Mouse (Mus musculus) gonadal fat pad, adult 2 months (tissue): Measurements from ENCODE around the gene Kiss1. TPM values are rescaled to one million over a fixed set of nuclear protein-coding genes. Genes with fewer than 3 reads are reported as not detected.
"Not testable (repeated sequence)": the region's sequence is repeated elsewhere in the genome, so short reads cannot be mapped to it uniquely, and the experiment has no call there.

ENCODE experiments used
- DNase-seq: peaks from one replicate; pipeline ENCODE4 v3.0.0-alpha.2; 2012; ENCODE audit warnings: low read depth
- polyA plus RNA-seq: library from polyadenylated mRNA; depleted of rRNA; stranded (reverse); fragments of >200 nt; gene quantifications from 2 replicates; pipeline ENCODE4 v1.2.3, GENCODE M21; 2012

Gene Kiss1
- polyA plus RNA-seq, 1 experiment = not detected

DNA sequence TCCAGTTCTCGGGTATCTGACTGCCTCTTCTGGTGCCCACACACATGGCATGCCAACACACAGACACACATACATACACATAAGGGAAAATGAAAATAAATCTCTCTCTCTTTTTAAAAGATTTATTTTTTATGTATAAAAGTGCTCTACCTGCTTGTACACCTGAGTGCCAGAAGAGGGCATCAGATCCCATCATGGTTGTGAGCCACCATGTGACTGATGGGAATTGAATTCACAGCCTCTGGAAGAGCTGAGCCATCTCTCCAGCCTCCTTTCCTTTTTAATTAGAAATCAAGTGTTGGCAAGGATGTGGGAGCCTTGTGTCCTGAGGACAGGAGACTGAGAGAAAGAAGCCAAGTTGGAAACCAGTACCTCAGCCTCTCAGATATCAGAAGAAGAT lies 4.5 kb upstream of the Kiss1 start:
- no peak for DNase-seq

DNA sequence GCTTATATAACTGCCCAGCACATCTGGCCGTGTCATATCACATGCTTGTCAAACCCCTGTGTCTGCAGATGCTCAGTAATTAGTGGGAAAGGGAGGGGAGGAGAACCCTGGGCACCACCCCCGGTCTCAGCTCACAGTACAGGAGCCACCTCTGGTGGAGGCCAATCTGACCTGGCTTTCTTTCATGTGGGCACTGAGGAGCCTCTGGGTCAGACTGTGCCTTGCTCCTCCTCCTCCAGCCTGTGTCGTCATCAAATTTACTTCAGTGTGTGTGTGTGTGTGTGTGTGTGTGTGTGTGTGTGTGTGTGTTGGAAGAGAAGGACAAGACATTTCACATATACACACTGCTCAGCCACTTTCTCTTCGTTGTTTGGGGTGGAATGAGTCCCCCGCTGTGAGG lies 1.7 kb downstream of the Kiss1 start:
- DNase-seq = no peak

DNA sequence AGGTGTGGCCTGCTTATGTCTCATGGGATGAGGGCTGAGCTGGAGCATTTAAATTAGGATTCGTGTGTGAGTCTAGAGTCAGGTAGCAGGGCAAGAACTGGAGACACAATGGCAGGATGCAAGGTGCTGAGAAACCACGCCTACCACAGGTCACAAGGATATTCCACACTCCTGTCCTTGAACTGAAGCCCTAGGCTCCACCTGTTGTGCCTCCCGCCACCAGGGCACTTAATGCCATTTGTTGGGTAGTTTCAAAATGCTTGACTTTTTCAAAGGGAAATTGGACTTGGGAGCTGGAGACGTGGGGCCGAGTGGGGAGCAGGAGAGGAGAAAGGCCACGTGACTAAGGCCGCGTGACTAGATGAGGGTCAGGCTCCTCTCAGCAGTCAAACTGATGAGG lies 4.3 kb downstream of the Kiss1 start:
- DNase-seq = no peak

GRCm38 (mm10) chr1:133327094-133327493 lies 5.4 kb downstream of the Kiss1 start:
- DNase-seq = no peak

DNA sequence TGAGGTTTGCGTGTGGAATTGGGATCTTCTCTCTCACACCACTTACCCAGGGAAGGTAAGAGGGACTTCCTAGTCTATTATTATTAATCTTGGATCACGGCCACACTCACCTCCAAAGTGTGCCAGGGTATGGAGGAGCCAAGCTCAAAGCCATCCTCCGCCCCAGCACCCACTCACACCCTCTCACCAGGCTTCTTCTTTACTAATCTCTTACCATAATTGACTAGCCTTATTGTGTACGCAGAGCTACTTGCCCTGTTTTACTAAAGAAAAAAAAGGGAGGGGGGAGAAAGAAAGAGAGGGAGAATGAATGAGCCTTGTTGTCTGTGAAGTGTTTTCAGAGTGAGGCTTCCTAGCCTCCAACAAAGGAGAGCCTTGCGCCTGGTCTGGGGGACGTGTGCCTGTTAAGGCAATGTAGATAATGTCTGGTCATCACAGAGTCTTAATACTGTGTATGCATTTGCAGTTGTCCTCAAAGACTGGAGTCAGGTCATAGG lies 6.7 kb downstream of the Kiss1 start:
- DNase-seq = no peak

GRCm38 (mm10) chr1:133328896-133329637 lies 7.4 kb downstream of the Kiss1 start:
- DNase-seq = no peak

GRCm38 (mm10) chr1:133329638-133329964 lies 7.9 kb downstream of the Kiss1 start:
- DNase-seq = no peak

- DNase-seq = no peak
Observed at GRCm38 (mm10) chr1:133331142-133331541, 9.5 kb downstream of the Kiss1 start.

DNA sequence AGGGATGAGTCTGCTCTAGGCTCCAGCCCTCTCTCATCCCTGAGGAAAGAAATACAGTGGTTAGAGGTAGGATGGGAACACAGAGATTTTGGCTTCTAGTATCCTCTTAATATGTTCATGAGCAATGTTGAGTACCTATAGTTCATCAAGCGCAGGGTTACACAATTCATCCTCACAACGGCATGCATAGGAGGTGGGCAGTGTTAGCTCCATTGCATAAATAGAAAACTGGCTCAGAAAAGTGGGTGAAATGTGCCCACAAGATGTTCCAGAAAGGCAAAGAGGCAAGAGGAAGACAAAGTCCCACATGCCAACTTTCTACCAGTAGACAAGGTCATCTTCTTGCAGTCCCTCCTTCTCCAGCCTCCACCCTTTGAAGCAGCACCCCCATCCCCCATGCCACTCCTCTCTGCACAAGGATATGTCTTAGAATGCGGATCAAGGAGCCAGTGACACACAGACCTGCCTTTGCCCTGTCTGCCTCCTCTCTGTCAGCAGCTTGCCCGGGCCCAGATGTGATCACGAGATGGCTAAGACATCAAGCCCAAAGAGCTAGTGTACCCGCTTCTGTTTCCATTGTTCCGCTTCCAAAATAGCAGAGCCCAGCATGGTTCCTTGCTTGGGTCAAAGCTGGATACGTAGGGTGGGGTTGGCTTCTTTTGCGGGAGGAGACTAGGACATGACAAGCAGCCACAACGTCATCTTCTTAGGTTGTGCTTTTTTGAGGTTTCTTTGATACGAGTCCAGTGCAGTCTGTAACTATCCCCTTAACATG lies 11.2 kb downstream of the Kiss1 start:
- DNase-seq = no peak

DNA sequence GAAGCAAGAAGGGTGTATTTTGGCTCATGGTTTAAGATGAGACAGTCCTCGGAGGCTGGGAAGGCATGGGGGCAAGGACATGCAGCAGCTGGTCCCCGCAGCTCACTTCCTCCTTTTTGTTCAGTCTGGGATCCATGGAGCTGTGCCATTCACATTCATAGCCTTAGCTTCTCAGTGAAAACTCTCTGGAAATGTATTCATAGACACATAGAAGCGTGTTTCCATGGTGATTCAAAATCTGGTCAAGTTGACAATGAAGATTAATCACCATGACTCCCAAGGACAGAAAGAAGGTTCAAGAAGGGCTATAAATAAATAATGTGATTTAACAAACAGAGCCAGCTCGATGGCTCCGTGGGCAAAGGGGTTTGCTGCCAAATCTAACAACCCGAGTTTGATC lies 12.3 kb downstream of the Kiss1 start:
- no peak for DNase-seq

GRCm38 (mm10) chr1:133340403-133340802 lies 18.7 kb downstream of the Kiss1 start:
- DNase-seq = not testable (repeated sequence)

GRCm38 (mm10) chr1:133344357-133344756 lies 22.7 kb downstream of the Kiss1 start:
- no peak for DNase-seq

DNA sequence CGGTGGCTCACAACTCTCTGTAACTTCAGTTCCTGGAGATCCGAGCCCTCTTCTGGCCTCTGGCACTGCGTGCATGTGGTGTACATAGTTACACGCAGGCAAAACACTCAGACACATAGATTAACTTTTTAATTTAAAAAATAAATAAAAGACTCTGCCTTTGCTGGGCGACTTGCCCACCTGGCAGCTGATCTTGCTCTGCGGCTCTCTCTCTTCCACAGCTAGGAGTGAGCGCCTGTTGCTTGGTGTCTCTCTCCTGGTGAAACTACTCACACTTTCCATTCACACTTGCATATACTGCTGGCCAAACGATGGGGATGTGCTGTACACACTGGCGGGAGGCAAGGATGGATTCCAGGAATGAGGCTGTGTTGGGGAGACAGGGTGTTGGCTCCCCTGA lies 24.9 kb downstream of the Kiss1 start:
- DNase-seq = no peak

DNA sequence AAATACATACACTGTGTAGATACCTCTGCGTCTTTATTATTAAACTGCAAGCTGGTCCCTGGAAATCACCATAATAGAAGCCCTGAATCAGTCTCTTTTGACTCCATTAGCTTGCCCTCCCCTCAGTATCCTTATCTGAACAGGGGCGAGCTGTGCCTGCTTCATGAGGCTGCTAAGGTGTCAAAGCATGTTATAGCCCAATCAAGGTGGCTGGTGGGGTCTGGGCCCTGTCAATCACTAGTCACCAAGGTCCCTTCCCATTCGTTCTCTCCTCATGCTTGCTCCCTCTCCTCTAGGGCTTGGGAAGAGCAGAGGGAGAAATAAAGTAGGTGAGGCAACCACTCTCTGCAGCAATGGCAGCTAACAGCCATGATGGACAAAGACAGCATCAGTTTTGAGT lies 25.6 kb downstream of the Kiss1 start:
- no peak for DNase-seq

GRCm38 (mm10) chr1:133347693-133348520 lies 26.2 kb downstream of the Kiss1 start:
- no peak for DNase-seq

DNA sequence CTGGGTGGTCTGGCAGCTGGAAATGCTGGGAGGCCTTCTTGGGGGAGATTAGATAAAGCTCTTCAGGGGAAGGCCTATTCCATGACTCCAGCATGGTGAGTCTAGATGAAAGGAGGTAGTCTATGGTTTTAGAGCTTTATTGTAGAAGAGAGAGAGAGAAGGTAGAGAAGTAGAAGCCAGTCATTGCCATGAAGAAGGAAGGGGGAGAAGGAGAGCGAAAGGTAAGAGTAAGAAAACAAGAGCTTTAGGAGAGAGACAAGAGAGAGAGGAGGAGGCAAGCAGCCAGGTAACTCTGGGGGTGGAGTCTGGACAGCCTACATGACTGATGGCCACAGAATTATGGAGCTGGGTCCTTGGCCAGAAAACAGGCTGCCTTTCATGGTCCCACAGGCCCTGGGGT lies 28.5 kb downstream of the Kiss1 start, which contains the start of gene Ren1:
Gene Ren1, plus strand, starts transcription at position 301 of the 400 bp plus-strand sequence.
- DNase-seq = no peak

DNA sequence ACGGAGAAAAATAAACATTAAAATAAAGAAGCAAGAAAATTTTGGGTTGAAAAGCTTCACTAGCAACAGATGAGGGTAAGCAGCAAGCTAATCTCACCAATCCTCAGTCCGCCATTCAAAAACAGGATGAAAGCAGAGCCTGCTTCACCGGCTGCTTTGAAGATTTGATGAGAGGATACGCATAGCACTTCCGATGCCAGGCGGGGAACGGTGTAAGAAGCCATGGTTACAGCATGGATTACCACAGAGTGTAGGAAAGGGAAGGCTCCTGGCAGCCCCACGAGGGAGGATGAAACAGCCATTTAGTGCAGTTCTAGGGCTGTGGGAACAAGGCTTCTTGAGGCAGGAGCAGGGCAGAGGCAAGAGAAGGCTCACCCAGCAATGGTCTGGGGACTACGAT lies 30.1 kb downstream of the Kiss1 start:
- no peak for DNase-seq

GRCm38 (mm10) chr1:133353371-133353809 lies 31.7 kb downstream of the Kiss1 start:
- no peak for DNase-seq

DNA sequence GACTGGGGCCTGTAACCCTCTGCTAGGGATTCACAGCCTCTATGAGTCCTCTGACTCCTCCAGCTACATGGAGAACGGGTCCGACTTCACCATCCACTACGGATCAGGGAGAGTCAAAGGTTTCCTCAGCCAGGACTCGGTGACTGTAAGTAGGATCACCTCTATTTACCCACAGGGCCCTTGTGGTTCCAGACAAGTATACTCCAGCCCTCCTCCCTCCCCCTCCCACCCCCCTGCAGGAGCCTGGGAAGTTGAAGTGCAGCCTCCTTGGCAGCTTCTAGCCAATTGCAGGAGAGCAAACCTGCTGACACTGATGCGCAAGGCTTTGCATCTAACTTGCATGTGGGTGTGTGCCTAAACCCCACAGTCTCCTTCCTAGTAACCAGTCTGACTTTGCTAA lies 33.8 kb downstream of the Kiss1 start:
- no peak for DNase-seq

DNA sequence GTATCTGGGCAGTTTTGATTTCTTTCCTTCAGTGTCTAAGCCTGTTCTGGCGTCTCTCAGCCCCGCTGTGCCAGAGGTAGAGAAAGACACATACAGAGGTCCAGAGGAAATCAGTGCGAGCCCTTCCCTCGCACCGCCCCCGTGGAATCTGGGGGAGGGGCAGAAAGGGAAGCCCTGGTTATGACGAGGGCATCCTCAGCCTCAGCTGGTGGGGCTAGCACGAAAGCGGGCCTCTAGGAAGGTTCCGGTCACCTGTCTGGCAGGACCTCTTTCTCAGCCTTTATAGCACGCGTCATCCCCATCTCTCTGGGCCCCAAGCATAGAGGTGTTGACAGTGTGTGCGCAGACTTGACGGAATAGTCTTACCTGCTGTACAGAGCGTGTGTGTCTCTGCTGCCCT lies 34.2 kb downstream of the Kiss1 start:
- no peak for DNase-seq

GRCm38 (mm10) chr1:133356330-133356729 lies 34.7 kb downstream of the Kiss1 start:
- DNase-seq = no peak

- DNase-seq = no peak
Observed at GRCm38 (mm10) chr1:133361006-133361405, 39.3 kb downstream of the Kiss1 start.
